Mouse (Mus musculus) forebrain, embryonic 13.5 days (tissue): ENCODE measurements at regions not wholly inside any gene's neighbourhood (a gene's known extent, or its start where the extent isn't known, plus 50 kb on each side); places are given as distances from the start of the nearest gene placed in this dataset.

ENCODE experiments used
- ATAC-seq: fragments of 200-750 bp; cut with Nextera tagmentation; 2 replicates; pipeline ENCODE4 v1.8.0; 2017
- H3K27ac ChIP-seq: fragments of 300-500 bp; sonication (generic); 2 replicates; pipeline ENCODE4 v1.5.1; 2015; ENCODE audit warnings: inconsistent platforms, mild to moderate bottlenecking, moderate library complexity
- H3K27me3 ChIP-seq: fragments of 300-500 bp; sonication (generic); 2 replicates; pipeline ENCODE4 v1.6.1; 2015; ENCODE audit warnings: mild to moderate bottlenecking, inconsistent platforms
- H3K36me3 ChIP-seq: fragments of 300-500 bp; sonication (generic); 2 replicates; pipeline ENCODE4 v1.6.1; 2015; ENCODE audit warnings: mild to moderate bottlenecking, inconsistent platforms; ENCODE audit not compliant: poor library complexity, severe bottlenecking
- H3K4me1 ChIP-seq: fragments of 300-500 bp; sonication (generic); 2 replicates; pipeline ENCODE4 v1.6.1; 2015; ENCODE audit warnings: inconsistent platforms
- H3K4me2 ChIP-seq: fragments of 300-500 bp; sonication (generic); 2 replicates; pipeline ENCODE4 v1.6.1; 2015; ENCODE audit warnings: inconsistent platforms, mild to moderate bottlenecking, moderate library complexity
- H3K4me3 ChIP-seq: fragments of 300-500 bp; sonication (generic); 2 replicates; pipeline ENCODE4 v1.5.1; 2015; ENCODE audit warnings: mild to moderate bottlenecking, inconsistent platforms
- H3K9ac ChIP-seq: fragments of 300-500 bp; sonication (generic); 2 replicates; pipeline ENCODE4 v1.6.1; 2015; ENCODE audit warnings: mild to moderate bottlenecking, inconsistent platforms
- H3K9me3 ChIP-seq: fragments of 300-500 bp; sonication (generic); replicated peaks from 2 replicates; pipeline ENCODE4 v1.6.1; 2016; ENCODE audit warnings: inconsistent platforms
- WGBS: fragments of 180-500 bp; shearing (Covaris S2); methylation state at CpG from one replicate; pipeline ENCODE4 v1.1.7; 2015; 5-methylcytosine and 5-hydroxymethylcytosine counted together

DNA sequence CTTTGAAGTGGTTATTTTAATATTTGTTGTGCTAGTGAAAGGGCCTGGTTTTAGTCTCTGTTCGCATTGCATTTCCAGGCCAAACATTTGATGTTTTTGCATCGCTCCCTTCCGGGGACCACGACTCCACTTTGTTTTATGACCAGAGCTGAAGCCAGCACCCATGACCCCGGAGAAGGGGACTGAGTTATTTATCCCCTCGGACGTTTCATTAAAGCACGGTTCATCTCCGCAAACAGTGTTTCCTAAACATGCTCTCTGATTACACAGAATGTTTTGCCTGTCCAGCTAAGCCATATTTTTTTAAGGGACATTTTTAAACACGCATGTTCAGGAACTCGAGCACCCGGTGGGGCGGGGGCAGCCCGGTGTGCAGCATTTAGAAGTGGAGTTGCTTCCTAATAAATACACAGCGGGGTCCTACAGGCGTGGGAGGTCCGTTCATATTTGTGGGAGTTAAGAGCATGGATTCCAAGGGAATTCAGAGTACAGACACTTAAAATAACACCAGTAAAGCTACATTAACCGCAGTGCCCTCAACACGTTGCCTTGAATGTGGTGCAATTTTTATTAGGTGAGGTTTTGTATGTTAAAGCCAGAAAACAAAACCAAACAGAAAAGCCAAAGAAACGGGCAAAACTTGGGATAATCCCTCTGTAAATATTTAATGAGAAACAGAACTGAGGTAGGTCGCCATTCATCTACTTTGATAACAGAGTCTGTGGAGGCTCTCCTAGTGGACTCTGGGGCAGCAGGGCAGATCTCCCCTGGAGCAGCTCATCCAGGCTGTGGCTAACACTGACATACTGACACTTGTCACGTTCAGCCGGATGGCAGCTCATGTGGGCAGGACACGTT lies 154.8 kb upstream of the Npvf start:
- Histone ChIP-seq H3K27ac (no peak overlapping the region), H3K9me3 (no peaks in the 10 kb centered on the region), H3K36me3 (no peaks in the 10 kb centered on the region), H3K9ac (no peak overlapping the region), H3K4me1 (peaks cover 25% of the 10 kb centered on the region), H3K4me2 (no peak overlapping the region), H3K4me3 (no peak overlapping the region), H3K27me3 (peaks cover 34% of the 10 kb centered on the region)
- ATAC-seq = no peak
- 69% methylated on average over 24 of the region's 24 CpGs for WGBS

DNA sequence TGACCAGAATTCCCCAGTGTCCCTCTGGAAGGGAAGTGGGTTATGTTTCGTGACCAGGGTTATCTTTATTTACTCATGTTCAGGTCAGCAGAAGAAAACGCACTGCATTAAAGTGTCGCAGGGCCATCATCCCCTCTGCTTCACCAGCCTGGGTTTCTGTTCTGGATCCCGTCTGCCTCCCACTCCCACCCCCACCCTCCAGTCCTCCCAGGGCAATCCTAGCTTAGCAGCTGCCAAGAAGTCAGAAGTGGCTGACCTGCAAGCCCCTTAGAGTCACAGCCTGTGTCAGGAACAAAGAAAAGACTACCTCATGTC lies 155.4 kb upstream of the Npvf start:
- Histone ChIP-seq H3K4me3 (no peak overlapping the region), H3K36me3 (no peaks in the 10 kb centered on the region), H3K27ac (no peak overlapping the region), H3K27me3 (peaks cover 28% of the 10 kb centered on the region), H3K4me2 (no peak overlapping the region), H3K4me1 (peaks cover 25% of the 10 kb centered on the region), H3K9me3 (no peaks in the 10 kb centered on the region), H3K9ac (no peak overlapping the region)
- 67% methylated on average over 4 of the region's 4 CpGs for WGBS
- ATAC-seq = no peak

DNA sequence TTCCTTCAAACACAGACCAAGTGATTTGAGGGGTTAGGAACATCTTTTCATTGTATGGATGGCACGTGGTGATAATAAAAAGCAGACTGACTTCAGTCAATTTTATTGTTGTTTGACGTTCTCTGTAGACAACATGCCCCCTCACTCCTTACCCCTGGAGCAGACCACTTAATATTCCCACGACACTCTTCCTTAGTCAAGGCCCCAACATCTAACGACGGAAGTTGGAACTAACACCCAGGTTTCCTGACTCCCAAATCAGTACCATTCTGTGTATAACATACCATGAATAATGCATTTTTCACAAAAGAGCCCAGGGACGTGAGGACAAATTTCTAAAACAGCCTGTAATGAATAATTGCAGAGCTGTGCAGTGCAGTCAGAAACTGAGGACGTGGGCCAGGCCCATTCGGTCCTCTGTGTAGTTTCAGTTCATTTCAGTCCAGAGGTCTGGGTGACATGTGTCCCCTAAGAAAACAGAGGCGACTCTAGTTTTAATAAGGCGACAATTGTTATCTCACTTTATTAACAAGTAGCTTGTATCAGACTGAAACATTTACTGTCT lies 160.8 kb upstream of the Npvf start:
- Histone ChIP-seq H3K4me2 (no peak overlapping the region), H3K27me3 (0 out of 2 replicates have a peak, but pooled peaks cover 13% of the 10 kb centered on the region), H3K36me3 (no peaks in the 10 kb centered on the region), H3K9me3 (0 out of 2 replicates have a peak, but pooled peaks cover 3% of the 10 kb centered on the region), H3K9ac (no peak overlapping the region), H3K4me1 (peaks cover 16% of the 10 kb centered on the region), H3K4me3 (no peak overlapping the region), H3K27ac (peak overlapping the region; percentile 48; the same call in 1 of the 2 replicates)
- WGBS = 46% methylated on average over 10 of the region's 10 CpGs
- peak; percentile 76 for ATAC-seq

DNA sequence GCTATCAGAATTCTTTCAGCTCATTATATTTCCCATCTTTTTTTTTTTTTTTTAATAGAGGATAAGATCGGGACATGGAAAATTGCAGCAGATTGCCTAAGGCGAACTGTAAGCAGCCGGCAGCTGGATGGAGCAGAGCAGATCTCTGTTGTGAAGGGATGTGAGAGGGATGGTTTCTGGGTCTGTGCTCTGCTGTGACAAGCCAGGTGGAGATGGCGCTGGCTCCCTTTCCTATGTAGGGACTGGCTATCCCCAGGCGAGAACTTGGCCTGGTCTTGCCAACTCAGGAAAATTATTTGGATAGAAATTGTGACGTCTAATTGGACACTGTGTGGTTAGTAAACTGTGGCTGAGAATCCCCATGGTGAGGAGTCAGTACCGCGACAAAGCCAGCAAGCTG lies 161.3 kb upstream of the Npvf start:
- H3K4me2 ChIP-seq = no peak overlapping the region
- no peak overlapping the region for H3K9ac ChIP-seq
- no peak overlapping the region for H3K4me3 ChIP-seq
- peaks cover 16% of the 10 kb centered on the region for H3K4me1 ChIP-seq
- peak; percentile 75 for ATAC-seq
- 0 out of 2 replicates have a peak, but pooled peaks cover 3% of the 10 kb centered on the region for H3K9me3 ChIP-seq
- peak overlapping the region; percentile 48; the same call in 1 of the 2 replicates for H3K27ac ChIP-seq
- no peaks in the 10 kb centered on the region for H3K36me3 ChIP-seq
- WGBS = 78% methylated on average over 8 of the region's 8 CpGs
- H3K27me3 ChIP-seq = 0 out of 2 replicates have a peak, but pooled peaks cover 13% of the 10 kb centered on the region

DNA sequence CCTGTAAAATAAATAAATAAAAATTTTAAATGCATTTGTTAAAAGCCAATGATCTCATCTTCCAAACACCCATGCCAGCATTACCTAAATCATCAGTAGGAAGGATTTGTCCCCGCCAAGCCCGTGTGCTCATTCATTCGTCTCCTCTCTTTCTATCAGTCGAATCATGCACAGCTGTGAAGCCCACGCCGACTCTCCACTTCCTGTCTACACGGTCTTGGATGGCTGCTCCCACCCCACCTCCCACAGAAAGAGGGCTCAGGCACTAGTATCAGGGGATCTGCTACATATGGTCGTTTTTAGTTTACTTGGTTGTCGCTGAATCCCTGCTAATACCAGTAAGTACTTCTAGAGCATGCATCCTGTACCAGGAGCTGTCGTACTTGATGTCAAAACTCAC lies 163.2 kb upstream of the Npvf start:
- Histone ChIP-seq H3K9ac (no peak overlapping the region), H3K4me2 (no peak overlapping the region), H3K36me3 (no peaks in the 10 kb centered on the region), H3K4me3 (no peak overlapping the region), H3K27me3 (0 out of 2 replicates have a peak, but pooled peaks cover 11% of the 10 kb centered on the region), H3K4me1 (peaks cover 31% of the 10 kb centered on the region), H3K9me3 (0 out of 2 replicates have a peak, but pooled peaks cover 3% of the 10 kb centered on the region), H3K27ac (no peak overlapping the region)
- WGBS = 82% methylated on average over 10 of the region's 10 CpGs
- no peak for ATAC-seq

DNA sequence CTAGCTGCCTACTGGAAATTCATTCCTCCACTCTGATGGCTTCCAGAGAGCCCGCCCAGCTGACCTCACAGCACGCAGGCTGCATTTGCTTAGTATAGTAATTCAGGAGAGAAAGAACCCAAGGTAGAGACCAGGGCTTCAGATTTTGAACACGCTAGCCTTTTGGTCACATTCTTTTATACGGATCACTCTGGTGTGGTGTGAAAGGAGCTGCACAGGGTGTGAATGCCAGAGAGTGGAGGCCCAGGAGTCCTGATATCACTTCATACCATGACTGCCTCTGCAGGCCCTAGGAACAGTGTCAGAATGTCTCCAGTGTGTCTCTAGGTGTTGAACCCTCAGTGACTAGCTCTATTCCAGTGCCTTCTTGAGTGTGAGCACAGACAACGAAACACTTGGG lies 164.2 kb upstream of the Npvf start:
- Histone ChIP-seq H3K27me3 (0 out of 2 replicates have a peak, but pooled peaks cover 8% of the 10 kb centered on the region), H3K4me1 (peaks cover 41% of the 10 kb centered on the region), H3K9me3 (0 out of 2 replicates have a peak, but pooled peaks cover 3% of the 10 kb centered on the region), H3K4me3 (no peak overlapping the region), H3K36me3 (no peaks in the 10 kb centered on the region), H3K9ac (no peak overlapping the region), H3K4me2 (no peak overlapping the region), H3K27ac (no peak overlapping the region)
- ATAC-seq = no peak
- 92% methylated on average over 5 of the region's 5 CpGs for WGBS

DNA sequence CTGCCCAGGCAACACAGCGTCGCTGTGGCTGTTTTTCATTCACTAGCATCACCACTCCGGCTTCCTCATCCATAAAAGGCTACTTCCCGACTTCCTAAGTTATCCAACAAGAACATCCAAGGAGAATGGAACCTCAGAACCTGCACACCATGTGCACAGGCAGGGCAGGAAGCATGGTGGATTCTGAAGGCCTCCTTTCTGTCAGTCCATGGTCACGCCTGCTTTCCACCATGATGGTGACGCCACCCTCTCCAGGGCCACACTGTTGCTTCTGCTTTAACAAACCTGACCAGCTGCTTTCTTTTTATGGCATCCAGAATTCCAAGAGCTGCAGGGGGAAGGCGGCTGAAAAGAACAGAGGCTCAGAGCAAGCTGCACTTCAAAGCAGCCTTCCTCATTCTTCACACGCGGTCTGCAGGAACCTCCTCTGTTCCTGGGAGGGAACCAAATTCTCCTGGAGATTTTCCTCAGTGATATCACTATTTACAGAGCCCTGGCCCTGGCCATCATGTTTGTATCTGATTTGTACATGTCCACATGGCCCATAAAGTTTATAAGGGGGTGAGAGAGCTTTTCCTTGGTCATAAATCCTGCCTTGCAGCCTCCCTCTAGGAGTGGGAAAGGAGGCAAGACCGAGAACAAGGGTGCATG lies 164.8 kb upstream of the Npvf start:
- Histone ChIP-seq H3K27me3 (0 out of 2 replicates have a peak, but pooled peaks cover 8% of the 10 kb centered on the region), H3K4me3 (no peak overlapping the region), H3K4me2 (no peak overlapping the region), H3K36me3 (no peaks in the 10 kb centered on the region), H3K4me1 (peaks cover 47% of the 10 kb centered on the region), H3K9me3 (0 out of 2 replicates have a peak, but pooled peaks cover 3% of the 10 kb centered on the region), H3K27ac (no peak overlapping the region), H3K9ac (no peak overlapping the region)
- WGBS = 61% methylated on average over 10 of the region's 10 CpGs
- no peak for ATAC-seq

DNA sequence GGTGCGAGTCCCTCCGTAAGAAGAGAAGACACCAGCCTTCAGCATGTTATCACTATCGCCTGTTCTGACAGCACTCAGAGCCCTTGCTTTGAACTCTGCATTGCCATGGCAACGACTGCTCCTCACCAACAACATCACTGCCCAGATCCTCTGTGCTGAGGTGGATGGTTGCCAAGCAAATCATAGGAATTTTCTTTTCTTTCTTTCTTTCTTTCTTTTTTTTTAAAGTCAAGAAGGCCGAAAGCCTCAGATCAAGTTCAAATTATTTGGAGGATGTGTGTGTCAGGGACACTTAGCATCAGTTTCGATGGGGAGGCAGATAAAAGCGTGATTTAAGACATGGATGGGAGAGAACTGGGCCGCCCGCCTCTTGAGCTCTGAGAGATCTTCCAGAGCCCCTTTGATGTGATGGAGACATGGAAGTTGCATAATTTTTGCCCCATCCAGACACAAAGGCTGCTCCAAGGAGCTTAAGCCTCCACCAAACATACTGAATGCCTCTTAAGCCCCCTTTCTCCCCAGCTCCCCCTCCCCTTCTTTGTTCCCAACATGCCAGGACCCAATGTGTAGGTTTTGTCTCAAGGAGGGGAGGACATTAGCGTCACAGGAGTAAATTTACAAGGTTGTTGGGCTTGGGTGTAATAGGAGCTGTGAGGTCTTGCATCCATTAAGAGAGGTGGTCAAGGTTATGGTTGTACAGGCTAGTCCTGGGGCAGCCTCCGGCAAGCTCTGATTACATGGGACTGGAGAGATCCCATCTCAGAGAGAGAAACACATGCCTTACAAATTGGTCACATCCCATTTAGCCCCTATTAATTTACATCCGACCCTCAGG lies 167.4 kb upstream of the Npvf start:
- no peak overlapping the region for H3K4me2 ChIP-seq
- H3K27me3 ChIP-seq = peaks cover 11% of the 10 kb centered on the region; the same call in 1 of the 2 replicates
- peaks cover 41% of the 10 kb centered on the region for H3K4me1 ChIP-seq
- H3K27ac ChIP-seq = peak overlapping the region; percentile 68
- H3K4me3 ChIP-seq = no peak overlapping the region
- 43% methylated on average over 12 of the region's 12 CpGs for WGBS
- no peak overlapping the region for H3K9ac ChIP-seq
- ATAC-seq = peak; percentile 61; the same call in 1 of the 2 replicates
- H3K36me3 ChIP-seq = no peaks in the 10 kb centered on the region
- H3K9me3 ChIP-seq = 0 out of 2 replicates have a peak, but pooled peaks cover 3% of the 10 kb centered on the region

DNA sequence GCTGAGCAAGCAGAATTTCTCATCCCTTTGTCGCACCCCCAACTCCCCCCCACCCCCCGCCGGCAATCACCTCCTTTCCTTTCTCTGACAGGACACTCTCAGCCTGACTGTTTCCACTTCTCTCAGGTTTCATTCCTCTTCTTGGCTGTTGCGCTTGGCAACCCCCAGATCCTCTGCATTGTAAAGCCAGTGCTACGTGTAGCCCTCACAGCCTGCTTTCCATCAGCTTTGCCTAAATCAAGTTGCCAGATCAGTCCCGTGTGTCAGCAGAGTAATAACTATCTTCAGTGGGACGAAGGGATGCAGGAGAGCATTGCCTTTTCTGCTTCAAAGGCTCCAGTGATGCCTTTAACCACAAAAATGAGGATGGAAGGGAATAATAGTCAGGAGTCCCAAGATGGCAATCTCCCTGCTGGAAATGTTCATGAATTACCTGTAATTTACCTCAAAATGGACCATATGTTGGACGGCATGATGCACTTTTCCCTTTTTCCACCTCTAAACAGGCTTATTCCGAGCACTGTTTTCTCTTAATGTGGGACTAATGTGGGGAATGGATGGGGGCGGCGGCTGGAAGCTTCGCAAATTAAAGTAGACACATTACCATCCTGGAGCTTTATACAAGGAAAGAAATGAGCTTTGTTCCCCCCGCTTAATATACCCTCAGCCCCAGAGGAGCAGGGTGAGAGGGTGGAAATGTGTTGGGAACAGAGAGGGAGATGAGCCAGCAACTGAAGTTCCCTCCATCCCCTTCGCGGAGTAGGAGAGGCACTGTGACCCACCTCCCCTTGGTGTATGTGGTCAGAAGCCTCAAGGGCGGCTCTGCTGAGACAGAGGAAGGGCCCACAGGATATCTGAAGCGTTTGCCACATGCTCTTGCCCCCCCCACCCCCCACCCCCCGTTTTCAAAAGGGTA lies 168.3 kb upstream of the Npvf start:
- no peak overlapping the region for H3K4me3 ChIP-seq
- H3K4me2 ChIP-seq = peak overlapping the region; percentile 17
- H3K27me3 ChIP-seq = peaks cover 11% of the 10 kb centered on the region; the same call in 1 of the 2 replicates
- H3K9me3 ChIP-seq = 0 out of 2 replicates have a peak, but pooled peaks cover 3% of the 10 kb centered on the region
- no peaks in the 10 kb centered on the region for H3K36me3 ChIP-seq
- H3K4me1 ChIP-seq = peaks cover 41% of the 10 kb centered on the region
- ATAC-seq = peak; percentile 46
- 46% methylated on average over 18 of the region's 18 CpGs for WGBS
- H3K9ac ChIP-seq = no peak overlapping the region
- H3K27ac ChIP-seq = peak overlapping the region; percentile 68

DNA sequence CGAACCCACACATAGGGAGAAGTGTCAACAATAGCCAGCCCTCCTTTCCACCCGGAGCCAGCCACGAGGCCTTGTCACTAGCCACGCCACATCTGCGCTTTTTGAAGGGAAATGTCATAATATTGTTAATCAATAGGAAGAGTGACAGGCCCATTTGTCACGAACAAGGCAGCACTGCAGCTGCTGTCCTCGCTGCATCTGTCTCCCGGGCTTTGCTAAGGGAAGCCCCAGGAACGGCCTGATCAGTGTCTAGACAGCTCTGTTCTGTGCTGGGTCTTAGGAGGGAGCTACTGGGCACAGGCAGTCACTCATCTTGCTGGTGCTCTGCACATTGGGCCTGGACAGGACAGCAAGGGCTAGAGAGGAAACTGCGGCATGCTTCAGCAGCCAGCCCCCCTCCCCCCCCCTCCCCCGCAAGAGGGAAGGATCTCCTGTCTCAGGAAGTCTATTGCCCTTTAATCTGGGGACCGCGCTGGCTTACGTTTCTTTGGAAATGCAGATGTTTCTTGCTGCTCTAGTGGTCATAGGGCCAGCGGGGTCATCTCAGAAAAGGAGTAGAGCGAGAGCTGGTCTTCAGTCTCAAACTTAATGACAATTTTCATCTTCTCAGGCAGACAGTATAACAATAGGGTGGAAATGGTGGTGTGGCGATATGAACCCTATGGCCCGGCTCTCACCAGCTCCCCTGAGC lies 169.1 kb upstream of the Npvf start:
- Histone ChIP-seq H3K27me3 (peaks cover 8% of the 10 kb centered on the region; the same call in 1 of the 2 replicates), H3K27ac (peak overlapping the region; percentile 68), H3K4me3 (no peak overlapping the region), H3K9ac (no peak overlapping the region), H3K4me2 (peak overlapping the region; percentile 17), H3K4me1 (peaks cover 41% of the 10 kb centered on the region), H3K9me3 (0 out of 2 replicates have a peak, but pooled peaks cover 2% of the 10 kb centered on the region), H3K36me3 (no peaks in the 10 kb centered on the region)
- ATAC-seq = peak; percentile 91
- WGBS = 17% methylated on average over 17 of the region's 18 CpGs
